Mouse (Mus musculus) thymus, postnatal 10 days (tissue): ENCODE measurements around the gene Trp53.

ENCODE experiments used
- DNase-seq, 2 experiments: peaks; one replicate each; pipeline ENCODE4 v3.0.0; 2021; ENCODE audit warnings: low spot score in 2 of 2

Gene Trp53

GRCm38 (mm10) chr11:69560896-69561854 lies 19.0 kb upstream of the Trp53 start:
- no peak for DNase-seq

DNA sequence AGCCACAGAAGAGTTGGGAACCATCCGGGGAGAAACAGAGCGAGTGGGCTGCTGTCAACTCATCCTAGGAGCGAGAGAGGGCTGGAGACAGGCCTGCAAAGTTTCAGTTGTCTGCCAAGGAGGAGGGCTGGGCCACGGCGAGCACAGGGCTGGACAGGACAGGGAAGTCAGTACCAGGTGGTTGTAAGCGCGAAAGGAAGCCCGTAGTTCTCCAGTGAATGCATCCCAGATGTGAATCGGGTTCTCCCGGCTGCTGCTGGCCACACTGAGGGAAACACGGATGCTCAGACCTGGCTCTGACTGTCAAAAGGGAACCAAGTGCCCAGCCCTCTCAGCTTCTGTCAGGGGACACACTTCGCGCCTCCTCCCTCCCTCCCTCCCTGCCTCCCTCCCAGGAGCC lies 16.8 kb upstream of the Trp53 start:
- DNase-seq = no peak

- DNase-seq = no peak
Measured at GRCm38 (mm10) chr11:69564391-69564790, 15.8 kb upstream of the Trp53 start.

GRCm38 (mm10) chr11:69565131-69565530 lies 15.0 kb upstream of the Trp53 start:
- no peak for DNase-seq

DNA sequence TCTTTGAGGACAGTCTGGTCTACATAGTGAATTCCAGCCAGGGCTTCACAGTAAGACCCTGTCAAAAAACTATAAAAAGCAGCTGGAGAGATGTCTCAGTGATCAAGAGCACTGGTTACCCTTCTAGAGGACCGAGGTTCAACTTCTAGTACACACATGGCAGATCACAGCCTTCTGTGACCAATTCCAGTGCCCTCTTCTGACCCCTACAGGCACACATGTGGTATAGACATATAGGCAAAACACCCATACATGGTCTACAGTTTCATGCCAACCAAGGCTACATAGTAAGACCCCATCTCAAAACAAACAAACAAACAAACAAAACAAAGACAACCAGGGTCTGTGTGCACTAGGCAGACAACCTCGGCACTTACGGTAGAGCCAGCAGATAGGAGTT lies 4.9 kb upstream of the Trp53 start:
- peak in 1 of 2 experiments; percentile 49 for DNase-seq

DNA sequence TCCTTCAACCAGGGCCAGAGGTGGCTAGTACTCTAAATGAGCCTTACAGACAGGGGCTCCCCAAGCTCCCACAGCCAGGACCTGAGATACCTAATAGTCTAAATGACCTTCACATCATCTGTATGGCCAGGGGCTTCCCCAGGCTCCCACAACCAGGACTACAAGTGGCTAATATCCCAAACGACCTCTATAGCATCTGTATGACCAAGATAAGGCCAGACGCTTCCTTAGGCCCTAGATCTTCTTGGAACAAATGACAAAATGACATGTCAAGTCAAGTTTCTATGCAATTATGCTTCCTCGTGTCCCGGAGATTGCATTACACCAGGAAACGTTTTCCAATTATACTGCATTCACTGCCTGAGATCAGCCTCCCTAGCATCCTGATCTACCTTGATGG lies 3.9 kb upstream of the Trp53 start:
- DNase-seq = no peak

DNA sequence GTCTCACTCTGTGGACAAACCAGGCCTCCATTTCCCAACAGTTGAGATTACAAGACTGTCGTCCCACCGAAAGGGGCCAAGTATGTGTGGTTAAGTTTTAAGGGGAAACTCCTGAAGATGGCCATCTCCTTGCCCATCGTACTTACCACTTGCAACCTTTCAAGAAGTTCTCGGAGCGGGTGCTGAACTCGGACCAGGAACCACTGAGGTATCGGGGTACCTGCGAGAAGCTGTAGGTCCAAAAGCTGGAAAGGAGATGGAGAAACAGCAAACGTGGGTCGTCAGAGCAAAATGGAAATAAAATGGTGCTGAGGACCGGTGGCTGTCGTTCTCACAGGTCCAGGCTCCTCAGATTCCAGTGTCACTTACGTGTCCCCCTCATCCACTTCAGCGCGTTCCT lies 1.9 kb upstream of the Trp53 start:
- no peak for DNase-seq

- DNase-seq = peak; percentile 89 to 96
Measured at GRCm38 (mm10) chr11:69579128-69580017, 786 bp upstream of the Trp53 start.

DNA sequence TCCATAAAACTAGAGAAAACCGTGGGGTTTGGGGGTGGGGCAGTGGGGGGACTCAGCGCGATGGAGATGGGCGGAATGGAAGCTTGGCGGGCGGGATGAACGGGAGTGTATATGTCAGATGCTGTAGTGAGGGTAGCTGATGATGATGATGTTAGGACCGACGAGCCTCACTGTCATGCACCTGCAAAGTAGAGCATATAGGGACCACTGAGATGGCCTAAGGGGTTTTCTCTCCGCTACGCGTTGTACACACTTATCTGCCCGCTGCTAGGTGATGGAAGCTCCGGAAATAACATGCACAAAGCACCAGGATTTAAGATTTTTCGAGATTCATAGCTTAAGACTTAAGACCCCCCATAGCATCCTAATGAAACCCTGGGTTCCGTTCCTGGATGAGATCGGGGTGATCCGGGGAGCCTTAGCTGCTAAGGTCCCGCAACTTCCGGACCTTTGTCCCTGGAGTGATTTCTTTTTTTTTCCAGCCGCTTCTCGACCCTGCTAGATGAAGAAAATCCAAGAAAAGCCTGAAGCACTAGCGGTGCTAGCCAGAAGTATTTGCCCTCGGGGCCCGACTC lies 500 bp downstream of the Trp53 start:
- DNase-seq = no peak

DNA sequence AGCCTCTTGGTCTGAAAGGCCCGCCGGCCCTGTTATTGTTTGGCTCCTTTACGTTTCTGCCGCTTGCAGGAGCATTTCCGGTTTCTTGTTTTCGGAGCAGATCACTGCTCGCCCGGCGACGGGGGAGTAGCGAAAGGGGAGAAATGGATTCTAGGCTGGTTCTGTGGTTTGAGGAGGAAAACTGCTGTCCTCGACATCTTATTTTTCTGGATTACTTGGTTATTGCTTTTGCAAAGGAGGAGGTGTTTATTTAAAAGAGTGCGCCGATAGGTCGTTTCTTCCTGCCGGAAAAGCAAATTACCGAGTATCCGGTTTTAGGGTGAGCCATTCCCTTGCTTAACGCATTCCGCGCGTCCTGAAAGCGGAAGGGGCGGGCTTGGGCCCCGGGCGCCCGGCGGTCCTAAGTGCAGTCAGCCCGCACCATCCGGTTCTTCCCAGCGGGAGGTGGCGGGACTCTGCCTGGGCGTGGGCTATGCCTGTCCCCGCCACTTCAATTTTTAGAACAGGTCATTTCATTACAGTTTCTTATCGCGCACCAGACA lies 1.1 kb downstream of the Trp53 start:
- DNase-seq = peak; percentile 86

GRCm38 (mm10) chr11:69581814-69582213 lies 1.7 kb downstream of the Trp53 start:
- DNase-seq = no peak

DNA sequence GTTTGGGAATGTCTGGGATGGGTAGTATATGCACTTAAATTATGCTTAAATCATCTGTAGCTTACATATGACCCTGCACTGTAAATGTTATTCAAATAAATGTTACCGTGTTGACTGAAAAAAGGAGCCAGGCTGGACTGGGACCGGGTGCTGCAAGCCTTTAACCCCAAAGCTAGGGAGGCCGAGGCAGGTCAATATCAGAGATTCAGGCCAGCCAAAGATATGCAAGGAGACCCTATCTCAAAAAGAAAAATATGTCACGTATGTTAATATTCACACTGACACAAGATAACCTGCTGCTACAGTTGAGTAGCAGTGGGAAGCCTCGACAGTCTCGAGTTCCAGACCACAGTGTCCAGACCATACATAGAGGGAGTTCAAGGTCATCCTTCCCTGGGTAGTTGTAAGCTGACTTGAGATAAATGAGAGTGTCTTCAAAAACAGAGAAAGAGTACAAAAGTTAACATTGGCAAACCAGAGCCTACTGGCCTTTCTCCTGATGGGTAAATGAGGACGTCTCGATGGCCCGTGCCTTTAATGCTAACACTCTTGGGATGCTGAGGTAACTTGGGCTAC lies 2.2 kb downstream of the Trp53 start:
- DNase-seq = no peak

DNA sequence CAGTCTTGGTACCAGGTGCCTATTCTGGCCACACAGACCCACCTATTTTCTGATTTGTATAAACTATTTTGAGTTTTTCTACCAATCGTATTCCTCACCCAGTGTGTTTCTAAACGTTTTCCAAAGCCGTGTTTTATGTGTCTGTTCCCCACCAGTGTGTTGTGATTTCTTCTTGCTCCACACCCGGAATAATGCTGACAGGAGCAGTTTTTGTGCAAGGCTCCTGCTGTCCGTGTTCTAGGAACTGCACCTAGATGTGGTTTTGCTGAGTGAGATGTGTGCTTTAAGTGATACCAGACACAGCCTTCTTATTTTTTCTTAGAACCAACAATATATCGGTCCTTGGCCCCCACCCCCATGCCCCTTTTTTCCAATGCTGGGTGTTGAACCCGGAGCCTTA lies 3.8 kb downstream of the Trp53 start:
- DNase-seq = no peak

- DNase-seq = no peak
Measured at GRCm38 (mm10) chr11:69584937-69585336, 4.8 kb downstream of the Trp53 start.

DNA sequence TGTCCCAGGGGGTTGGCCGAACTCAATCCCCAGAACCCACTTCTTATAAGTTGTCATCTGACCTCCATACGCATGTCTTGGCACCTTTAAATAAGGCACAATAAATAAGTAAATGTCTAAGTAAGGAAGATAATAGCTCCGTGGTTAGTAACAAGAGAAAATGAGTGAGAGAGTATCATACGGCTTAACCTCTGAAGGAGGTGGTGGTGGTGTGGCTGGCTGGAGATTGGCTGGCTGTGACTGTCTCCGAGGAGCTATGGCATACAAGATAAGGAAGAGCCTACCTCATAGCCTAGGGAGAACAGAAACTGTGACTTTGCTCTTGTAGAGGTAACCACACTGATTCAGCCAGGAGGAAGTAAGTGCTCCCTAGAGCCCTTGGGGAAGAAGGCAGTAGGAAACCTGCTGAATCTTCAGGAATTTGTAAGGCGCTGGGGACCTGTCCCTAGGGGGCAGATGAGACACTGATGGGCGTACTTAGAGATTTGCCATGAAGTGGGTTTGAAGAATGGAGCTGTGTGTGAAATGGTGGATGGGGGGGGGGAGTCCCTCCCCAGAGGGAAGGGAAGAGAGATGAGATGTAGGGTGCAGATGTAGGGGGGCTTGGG lies 5.7 kb downstream of the Trp53 start:
- no peak for DNase-seq

- no peak for DNase-seq
Measured at GRCm38 (mm10) chr11:69589207-69589834, 9.2 kb downstream of the Trp53 start.

- no peak for DNase-seq
Measured at GRCm38 (mm10) chr11:69590622-69591021, 10.5 kb downstream of the Trp53 start.

DNA sequence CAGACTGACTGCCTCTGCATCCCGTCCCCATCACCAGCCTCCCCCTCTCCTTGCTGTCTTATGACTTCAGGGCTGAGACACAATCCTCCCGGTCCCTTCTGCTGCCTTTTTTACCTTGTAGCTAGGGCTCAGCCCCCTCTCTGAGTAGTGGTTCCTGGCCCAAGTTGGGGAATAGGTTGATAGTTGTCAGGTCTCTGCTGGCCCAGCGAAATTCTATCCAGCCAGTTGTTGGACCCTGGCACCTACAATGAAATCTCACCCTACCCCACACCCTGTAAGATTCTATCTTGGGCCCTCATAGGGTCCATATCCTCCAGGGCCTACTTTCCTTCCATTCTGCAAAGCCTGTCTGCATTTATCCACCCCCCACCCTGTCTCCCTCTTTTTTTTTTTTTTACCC lies 11.3 kb downstream of the Trp53 start:
- no peak for DNase-seq

- no peak for DNase-seq
Measured at GRCm38 (mm10) chr11:69591899-69592637, 11.9 kb downstream of the Trp53 start.

GRCm38 (mm10) chr11:69592799-69593198 lies 12.6 kb downstream of the Trp53 start:
- no peak for DNase-seq
